Mouse (Mus musculus) yolk sac, embryonic 10.5 days (tissue): ENCODE measurements at regions not wholly inside any gene's neighbourhood (a gene's known extent, or its start where the extent isn't known, plus 50 kb on each side); places are given as distances from the start of the nearest gene placed in this dataset.

ENCODE experiments used
- DNase-seq: peaks from one replicate; pipeline ENCODE4 v3.0.0-alpha.2; 2017; ENCODE audit warnings: low spot score

DNA sequence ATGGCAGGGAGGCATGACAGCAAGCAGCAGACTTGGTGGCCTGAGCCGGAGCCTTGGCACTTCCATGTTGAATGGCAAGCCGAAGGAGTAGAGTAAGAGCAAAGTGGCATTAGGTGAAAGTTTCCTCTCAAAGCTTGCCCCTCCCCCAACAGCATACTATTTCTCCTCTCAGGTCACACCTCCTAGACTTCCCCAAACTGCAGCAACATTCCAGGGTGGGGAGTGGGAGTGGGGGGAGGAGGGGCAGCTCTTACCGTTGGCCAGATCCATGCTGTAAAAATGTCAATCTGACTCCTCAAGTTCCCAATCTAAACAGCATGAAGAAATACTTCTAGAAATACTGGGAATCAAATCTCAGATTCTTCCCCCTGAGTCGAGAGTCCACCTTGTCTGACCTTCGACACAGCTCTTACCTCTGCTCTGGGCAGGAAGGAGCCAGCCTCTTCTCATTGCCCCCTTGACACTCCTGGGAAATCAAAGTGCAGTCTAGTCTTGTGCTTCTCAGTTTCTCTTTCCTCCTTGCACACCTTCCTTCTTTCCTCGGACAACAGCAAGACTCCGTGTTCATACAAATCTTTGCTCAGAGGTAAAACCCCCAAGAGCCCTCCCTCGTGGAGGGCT, 794.9 kb upstream of the BB014433 start:
- peak; percentile 20 for DNase-seq

DNA sequence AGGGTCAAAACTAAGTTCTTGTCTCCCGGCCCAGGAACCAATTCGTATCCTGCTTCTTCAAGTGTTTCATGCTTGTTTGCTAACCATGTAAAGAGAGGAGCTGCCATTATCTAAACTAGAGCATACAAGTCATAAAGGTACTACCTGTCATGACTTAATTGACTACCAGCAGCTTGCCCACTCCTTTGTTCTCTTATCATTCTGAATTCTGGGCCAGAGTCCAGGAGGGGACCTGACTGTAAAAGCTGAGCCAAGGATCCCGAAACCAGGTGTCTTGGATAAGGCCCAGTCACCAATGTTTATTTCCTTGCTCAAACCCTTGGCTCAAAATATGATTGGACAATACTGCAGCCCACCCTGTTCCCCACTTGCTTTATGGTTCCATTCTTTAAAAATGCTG, 786.9 kb upstream of the BB014433 start:
- no peak for DNase-seq

DNA sequence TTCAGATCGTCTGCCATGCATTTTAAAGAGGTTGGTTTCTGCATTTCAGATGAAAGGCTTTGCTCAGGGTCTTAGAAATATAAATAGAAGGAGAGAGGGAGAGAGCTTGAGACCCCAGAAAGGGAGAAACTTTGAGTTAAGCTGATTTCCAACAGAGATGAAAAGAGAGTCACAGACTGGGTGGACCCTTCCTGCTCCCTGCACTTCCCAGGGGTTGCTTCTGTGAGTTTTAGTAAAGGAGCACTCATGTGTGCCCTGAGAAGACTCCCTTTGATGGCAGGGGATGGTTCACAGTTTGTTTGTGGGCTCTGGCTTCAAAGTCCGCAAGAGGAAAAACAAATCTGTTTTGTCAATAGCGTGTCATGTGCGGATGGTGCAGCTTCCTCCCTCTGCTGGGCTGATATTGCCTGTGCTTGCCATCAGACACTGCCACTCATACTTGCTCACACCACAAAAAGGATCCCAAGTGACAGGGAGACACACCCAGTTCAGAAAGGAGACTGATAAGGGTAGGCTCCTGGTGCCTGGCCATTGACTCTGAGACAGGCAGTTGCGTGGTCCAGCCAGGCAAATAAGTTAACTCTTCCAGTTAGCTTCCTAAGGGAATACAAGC, 775.8 kb upstream of the BB014433 start:
- no peak for DNase-seq

DNA sequence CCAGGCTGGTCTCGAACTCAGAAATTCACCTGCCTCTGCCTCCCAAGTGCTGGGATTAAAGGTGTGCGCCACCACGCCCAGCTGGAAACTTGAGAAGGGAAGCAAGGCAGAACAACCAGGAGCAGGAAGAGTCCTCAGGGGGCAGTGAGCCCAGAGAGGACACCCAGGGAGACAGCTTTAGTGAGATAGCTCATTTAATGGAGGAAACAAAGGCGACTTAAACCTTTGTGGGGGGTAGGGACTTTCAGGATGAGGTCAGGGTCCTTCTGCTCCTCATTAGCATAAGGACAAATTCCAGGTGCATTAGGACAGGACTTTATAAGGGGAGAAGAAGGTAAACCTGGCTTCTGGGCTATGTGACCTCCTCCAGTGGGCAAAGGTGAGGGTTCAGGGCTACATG, 742.5 kb upstream of the BB014433 start:
- peak; percentile 5 for DNase-seq
